Mouse (Mus musculus): Measurements from ENCODE around the gene Pafah1b3.
A peak's percentile ranks its signal among the peaks of the same experiment; 100 is the strongest.
"Not testable (repeated sequence)": the region's sequence is repeated elsewhere in the genome, so short reads cannot be mapped to it uniquely, and the experiment has no call there.

The Pafah1b3 gene

DNA sequence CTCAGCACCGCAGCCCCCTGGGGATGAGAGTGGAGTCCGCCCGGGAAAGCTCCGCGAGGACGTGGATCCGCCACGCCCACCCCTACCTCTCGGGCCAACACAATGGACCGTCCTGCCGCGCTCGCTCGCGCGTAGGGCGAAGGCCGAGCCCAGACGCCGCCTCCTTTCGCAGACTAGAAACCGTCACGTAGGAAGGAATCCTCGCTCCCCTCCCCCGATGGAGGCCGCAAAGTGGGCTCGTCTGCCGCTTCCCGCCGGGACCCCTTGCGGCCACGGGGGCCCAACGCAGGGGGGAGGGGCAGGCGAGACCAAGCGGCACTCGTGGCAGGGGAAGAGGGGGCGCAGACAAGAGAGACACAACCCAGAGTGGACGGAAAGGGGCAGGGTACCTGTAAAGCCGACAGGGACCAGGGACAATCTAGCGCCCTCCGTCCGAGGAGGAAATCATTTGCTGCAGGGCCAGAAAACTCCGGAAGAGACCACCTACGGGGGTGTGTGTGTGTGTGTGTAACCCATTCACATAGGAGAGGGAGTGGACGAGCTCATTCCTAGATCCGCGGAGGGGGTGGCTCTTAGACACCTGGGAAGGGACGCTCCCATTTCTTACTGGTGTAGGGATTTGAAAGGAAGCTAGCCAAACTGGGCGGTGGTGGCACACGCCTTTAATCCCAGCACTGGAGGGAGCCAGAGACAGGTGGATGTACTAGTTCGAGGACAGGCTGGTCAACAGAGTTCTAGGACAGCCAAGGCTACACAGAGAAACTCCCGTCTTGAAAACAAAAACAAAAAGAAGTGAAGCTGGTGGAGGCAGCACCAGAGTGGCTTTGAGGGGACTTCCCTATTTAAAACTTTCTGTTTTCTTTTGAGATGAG, at the start of gene Pafah1b3:
Gene Pafah1b3 (minus strand): TSS at position 533 of the 872 bp plus-strand sequence.
- peak; percentile 87 for DNase-seq (ENCODE audit: low read depth, low spot score)

GRCm38 (mm10) chr7:25341000-25341784, 43.4 kb upstream of the Pafah1b3 start:
- no peak for DNase-seq (ENCODE audit: low read depth, low spot score)

DNA sequence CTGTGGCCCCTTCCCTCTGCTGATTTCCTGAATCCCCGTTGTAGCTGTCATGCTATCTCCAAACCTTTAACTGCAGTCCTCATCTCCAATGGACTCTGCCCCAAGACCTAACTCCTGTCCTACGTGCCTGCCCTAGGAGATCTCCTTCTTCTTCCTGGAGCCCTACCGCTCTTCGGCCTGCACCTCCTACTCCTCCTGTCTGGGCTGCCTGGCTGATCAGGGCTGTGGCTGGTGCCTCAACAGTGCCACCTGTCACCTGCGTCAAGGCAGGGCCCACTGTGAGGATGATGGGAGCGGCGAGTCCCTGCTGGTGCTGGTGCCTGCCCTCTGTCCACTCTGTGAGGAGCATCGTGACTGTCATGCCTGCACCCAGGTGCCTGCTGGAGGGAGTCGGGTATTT, 41.5 kb upstream of the Pafah1b3 start:
- no peak for DNase-seq (ENCODE audit: low read depth, low spot score)

DNA sequence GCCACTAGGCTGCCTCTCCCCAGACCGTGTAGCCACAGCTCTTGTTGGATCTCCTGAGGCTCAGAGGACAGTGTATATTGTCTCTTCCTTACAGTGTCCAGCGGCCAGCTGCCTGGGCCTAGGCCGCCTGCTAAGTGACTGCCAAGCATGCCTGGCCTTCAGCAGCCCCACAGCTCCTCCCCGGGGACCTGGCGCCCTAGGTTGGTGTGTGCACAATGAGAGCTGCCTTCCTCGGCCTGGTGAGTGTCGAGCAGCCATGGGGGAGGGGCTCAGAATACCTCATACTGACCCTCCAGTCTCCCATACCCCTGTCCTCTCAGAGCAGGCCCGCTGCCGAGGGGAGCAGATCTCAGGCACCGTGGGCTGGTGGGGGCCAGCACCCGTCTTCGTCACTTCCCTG, 36.7 kb upstream of the Pafah1b3 start:
- DNase-seq (ENCODE audit: low read depth, low spot score): no peak

- DNase-seq (ENCODE audit: low read depth, low spot score): peak; percentile 57
Observed at GRCm38 (mm10) chr7:25333596-25334307, 36.0 kb upstream of the Pafah1b3 start.

DNA sequence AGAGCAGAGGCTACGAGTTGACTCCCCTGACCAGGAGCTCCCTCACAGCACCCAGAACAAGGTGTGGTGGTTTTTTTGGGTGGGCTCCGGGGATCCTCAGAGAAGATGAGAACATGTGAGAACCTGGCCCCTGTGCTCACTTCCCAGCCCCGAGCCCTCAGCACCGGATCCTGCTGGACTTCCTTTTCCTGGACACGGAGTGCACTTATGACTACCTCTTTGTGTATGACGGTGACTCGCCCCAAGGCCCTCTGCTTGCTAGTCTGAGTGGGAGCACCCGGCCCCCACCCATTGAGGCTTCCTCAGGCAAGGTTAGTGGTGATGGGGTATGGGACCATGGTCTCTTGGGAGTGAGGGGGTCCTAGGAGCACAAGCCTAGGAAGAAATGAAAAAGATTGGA, 28.4 kb upstream of the Pafah1b3 start:
- no peak for DNase-seq (ENCODE audit: low read depth, low spot score)

- not testable (repeated sequence) for DNase-seq (ENCODE audit: low read depth, low spot score)
Observed at GRCm38 (mm10) chr7:25325431-25325830, 27.6 kb upstream of the Pafah1b3 start.

- no peak for DNase-seq (ENCODE audit: low read depth, low spot score)
Observed at GRCm38 (mm10) chr7:25323219-25323618, 25.4 kb upstream of the Pafah1b3 start.

GRCm38 (mm10) chr7:25322058-25322484, 24.3 kb upstream of the Pafah1b3 start:
- DNase-seq (ENCODE audit: low read depth, low spot score): peak; percentile 75

DNA sequence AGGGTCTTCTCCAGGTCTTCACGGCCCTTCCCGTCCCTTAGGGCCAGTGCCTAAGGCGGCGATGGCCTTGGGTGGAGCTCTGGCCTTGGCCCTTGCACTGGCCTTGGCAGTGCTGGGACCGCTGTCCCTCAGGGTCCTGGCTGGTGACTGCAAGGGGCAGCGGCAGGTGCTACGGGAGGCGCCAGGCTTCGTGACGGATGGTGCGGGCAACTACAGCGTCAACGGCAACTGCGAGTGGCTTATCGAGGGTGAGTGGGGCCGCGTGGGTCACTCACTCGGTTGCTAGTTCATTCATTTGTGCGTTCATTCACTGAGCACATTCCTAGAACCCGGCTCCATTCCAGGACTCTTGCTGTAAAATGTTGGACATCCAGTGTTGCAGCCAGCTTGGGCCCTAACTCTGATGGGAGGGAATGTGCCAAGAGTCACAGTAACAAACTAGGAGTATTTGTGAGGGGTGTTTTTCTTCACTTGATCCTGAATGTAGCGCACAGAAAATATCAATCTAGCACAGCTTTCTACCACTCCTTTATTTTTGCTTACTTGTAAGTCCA, 19.7 kb upstream of the Pafah1b3 start:
- no peak for DNase-seq (ENCODE audit: low read depth, low spot score)

DNA sequence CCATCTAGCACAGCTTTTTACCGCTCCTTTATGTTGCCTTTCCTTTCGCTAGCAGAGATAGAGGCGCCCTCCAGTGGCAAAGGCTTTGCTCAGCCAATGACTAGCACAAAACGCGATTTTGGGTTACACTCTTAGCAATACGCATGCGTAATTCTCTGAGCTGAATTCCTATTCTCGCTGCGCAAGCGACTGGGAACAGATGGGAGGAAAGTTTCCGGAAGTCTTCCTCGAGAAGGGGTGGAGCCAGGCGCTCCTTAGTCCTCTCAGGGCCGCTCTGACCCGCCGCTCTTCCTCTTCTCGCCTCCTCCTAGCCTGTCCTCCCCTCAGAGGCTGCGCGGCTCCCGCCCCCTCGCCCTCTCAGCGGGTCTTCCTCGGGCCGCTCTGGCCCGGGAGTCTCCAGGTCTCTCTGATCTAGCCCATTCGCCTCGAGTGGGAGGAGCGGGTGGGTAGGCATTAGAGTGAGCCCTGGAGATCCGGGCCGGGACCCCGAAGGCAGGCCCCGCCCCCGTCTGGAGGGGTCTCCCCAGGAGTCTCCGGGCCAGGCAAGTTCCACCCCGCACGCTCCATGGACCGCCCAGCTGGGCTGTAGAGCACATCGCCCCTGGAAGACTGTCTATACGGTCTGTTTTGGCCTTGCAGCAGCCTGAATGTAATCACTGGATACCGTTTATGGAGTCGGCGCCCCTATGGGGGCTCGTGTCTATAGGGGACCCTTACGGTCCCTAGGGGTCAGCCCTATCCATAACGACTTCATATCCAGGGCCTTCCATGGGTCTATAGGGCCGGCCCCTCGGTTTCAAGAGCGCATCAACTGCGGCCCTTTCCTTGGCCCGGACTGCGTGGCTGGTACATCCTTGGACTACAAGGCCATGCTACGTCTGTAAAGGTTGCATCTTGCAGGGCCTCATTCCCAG, 19.0 kb upstream of the Pafah1b3 start, which contains the start of gene Megf8:
Gene Megf8 (plus strand): TSS at position 633 of the 914 bp plus-strand sequence.
- DNase-seq (ENCODE audit: low read depth, low spot score): peak; percentile 96

DNA sequence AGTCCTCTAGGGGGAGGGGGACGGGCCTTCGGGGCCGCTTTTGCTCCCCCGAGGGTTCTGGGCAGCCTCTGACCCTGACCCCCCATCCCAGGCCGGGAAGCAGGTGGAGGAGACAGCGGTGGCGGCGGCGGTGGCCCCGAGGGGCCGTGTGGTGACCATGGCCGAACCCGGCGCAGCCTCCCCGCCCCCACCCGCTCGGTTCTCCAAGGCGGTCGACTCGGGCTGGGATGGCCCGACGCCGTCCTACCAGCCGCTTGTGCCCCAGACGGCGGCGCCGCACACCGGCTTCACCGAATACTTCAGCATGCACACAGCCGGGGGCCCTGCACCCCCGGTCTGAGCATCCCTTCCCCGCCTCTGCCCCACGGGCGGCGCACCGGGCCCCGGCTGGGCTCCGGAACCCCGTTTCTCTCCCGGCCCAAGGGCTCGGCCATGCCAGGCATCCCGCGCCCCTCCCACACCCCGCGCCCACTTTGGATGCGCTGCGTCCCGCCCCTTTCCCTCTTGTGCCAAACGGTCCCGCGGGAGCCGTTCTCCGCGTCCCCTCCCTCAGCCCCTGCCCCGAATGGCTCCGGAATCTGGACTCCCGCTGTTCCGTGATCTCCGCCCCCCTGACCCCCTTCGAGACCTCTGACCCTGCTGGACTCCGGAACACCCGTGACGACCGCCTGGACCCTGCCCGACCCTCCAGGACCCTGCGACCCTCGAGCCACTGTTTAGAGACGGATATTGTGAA, 17.7 kb upstream of the Pafah1b3 start:
- no peak for DNase-seq (ENCODE audit: low read depth, low spot score)

GRCm38 (mm10) chr7:25314606-25315305, 17.0 kb upstream of the Pafah1b3 start:
- DNase-seq (ENCODE audit: low read depth, low spot score): no peak

DNA sequence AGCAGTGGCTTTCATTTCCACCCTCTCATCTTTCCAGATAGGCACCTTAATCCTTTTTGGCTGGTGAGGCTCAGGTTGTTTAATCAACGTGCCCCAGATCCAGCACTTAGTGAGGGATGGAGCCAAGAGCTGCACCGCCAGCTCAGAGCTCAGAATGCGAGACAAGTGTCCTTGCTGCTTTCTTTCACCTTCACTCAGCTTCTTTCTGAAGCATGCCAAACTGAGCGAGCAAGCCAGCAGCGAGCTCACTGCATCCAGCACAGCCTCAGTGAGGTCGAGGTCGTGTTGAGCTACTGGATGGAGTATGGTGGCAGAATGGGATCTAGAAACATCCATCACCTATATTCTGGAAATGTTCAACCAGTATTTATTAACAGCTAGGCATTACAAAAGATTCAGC, 15.5 kb upstream of the Pafah1b3 start:
- no peak for DNase-seq (ENCODE audit: low read depth, low spot score)

DNA sequence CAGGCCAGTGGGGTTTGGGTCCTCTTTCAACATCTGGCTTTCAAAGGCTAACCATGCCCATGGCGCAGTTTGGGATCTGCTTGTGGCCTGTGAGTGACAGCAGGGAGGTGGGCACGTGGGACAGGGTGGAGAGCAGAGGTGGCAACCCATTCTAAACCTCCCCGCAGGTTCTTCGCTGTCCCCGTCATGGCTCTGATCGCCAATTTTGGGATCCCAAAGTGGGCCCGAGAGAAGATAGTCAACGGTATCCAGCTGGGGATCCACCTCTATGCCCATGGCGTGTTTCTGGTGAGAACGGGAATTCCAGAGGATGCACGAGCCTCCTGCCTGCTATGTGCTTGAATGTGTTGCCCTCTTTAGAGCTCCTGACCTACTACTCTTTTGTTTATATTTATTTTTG, 13.4 kb upstream of the Pafah1b3 start:
- DNase-seq (ENCODE audit: low read depth, low spot score): no peak

- no peak for DNase-seq (ENCODE audit: low read depth, low spot score)
Observed at GRCm38 (mm10) chr7:25309425-25309824, 11.6 kb upstream of the Pafah1b3 start.

DNA sequence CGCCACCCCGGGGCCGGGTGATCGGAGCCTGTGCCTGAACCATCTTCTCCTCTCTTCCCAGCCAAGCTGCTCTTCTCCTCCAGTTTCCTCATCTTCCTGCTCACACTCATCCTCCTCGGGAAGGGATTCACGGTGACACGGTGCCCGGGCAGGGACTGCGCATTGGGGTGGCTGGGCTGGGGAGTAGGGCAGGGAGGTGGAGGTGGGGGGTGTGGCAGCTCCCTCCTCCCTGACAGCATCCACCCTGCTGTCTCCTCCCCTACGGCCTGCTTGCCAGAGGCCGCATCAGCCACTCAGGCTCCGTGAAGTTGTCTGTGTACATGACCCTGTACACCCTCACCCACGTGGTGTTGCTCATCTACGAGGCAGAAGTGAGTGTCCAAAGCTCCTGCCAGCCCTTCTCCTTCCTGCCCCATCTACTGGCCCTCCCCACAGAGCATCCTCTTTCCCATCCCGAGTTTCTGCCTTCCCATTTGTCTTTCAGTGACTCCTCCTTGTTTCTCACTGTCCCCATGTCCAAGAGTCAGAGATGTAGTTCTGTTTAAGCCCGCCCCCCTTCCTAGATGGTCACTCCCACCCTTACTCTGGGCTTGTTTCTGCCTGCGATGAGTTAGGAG, 11.0 kb upstream of the Pafah1b3 start:
- DNase-seq (ENCODE audit: low read depth, low spot score): no peak

DNA sequence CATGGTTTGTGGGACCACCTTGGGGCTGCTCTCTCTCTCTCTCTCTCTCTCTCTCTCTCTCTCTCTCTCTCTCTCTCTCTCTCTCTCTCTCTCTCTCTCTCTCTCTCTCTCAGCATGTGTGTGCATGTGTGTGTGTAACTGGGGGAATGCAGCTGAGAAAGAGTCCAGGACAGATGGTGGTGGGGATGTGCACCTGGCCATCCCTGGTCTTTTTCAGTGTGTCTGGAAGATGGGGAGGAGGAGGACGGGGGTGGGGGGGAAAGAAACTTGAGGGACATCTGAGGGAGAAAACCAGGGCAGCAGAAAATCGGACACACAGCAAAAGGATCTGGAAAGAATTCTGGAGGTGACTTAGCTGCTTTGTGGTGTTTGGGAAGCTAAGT, 8.8 kb upstream of the Pafah1b3 start:
- no peak for DNase-seq (ENCODE audit: low read depth, low spot score)

Data from embryo, embryonic 11.5 days (tissue).